Mouse (Mus musculus) intestine, embryonic 15.5 days (tissue): ENCODE data around the gene Ptgr1. TPM values are rescaled to one million over a fixed set of nuclear protein-coding genes. Genes with fewer than 3 reads are reported as not detected.

ENCODE experiments used
- ATAC-seq: fragments of 200-750 bp; cut with Nextera tagmentation; 2 replicates; pipeline ENCODE4 v1.8.0; 2017; ENCODE audit warnings: moderate TSS enrichment, moderate library complexity
- H3K27ac ChIP-seq: fragments of 300-500 bp; sonication (generic); 2 replicates; pipeline ENCODE4 v1.5.1; 2015; ENCODE audit warnings: mild to moderate bottlenecking, inconsistent platforms
- H3K27me3 ChIP-seq: fragments of 300-500 bp; sonication (generic); replicated peaks from 2 replicates; pipeline ENCODE4 v1.6.1; 2015; ENCODE audit warnings: inconsistent platforms
- H3K36me3 ChIP-seq: fragments of 300-500 bp; sonication (generic); 2 replicates; pipeline ENCODE4 v1.6.1; 2015; ENCODE audit warnings: inconsistent platforms
- H3K4me1 ChIP-seq: fragments of 300-500 bp; sonication (generic); replicated peaks from 2 replicates; pipeline ENCODE4 v1.6.1; 2015; ENCODE audit warnings: inconsistent platforms
- H3K4me2 ChIP-seq: fragments of 300-500 bp; sonication (generic); replicated peaks from 2 replicates; pipeline ENCODE4 v1.6.1; 2015; ENCODE audit warnings: mild to moderate bottlenecking, inconsistent platforms
- H3K4me3 ChIP-seq: fragments of 300-500 bp; sonication (generic); replicated peaks from 2 replicates; pipeline ENCODE4 v1.5.1; 2015; ENCODE audit warnings: inconsistent platforms
- H3K9ac ChIP-seq: fragments of 300-500 bp; sonication (generic); 2 replicates; pipeline ENCODE4 v1.6.1; 2015; ENCODE audit warnings: inconsistent platforms
- H3K9me3 ChIP-seq: fragments of 300-500 bp; sonication (generic); 2 replicates; pipeline ENCODE4 v1.6.1; 2016; ENCODE audit warnings: inconsistent platforms
- WGBS: fragments of 180-500 bp; shearing (Covaris S2); methylation state at CpG from one replicate; pipeline ENCODE4 v1.1.7; 2015; 5-methylcytosine and 5-hydroxymethylcytosine counted together
- polyA plus RNA-seq: library from polyadenylated mRNA; unstranded; fragments of >200 nt; fragmentation: Nextera tagmentation; extraction: Ambion mirVana; gene quantifications from 2 replicates; pipeline ENCODE4 v1.2.1, GENCODE M21; 2015

Ptgr1 gene
- polyA plus RNA-seq, 1 experiment from 2014 or later = 39.2 TPM

DNA sequence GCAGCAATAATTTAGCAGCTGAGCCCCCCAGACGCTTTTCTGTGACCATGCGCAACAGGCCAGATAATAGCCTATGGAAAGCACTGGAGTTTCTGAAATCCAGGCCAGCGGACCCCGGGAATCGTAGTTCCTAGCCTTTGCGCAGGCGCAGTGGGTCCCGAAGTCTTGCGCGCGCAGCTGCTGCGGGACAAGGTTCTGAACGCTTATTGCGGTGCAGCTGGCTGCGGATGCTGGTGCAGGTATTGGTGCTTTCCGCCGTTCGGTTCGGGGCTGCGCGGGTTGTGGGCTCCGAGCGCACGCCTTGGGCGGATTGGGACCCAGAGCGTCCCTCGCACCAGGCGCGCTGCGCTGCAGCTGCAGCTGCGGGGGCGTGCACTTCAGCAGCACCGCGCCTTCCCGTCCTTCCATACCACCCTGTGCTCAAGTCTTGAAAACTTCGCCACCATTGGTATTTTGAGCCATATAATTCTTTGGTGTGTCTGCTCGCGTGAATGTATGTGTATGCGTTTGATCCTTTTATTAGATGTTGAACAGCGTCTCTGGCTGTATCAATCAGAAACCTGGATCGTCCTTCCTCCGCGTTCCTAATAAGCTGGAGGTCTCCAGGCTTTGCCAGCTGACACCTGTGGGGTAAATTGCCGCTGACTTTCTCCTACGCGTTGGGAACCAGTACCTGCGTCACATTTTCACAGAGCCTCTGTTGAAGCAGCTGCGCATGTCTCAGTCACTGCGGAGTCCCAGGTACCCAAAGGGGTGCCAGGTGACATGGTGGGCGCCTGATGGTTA, 43.3 kb downstream of the Ptgr1 start, which contains the start of gene Zkscan16:
Gene Zkscan16, plus strand, starts transcription at position 209 of the 786 bp plus-strand sequence.
- no peak within 1 kb of the TSS for H3K27ac ChIP-seq
- H3K9ac ChIP-seq = peak within 1 kb of the TSS; percentile 56
- H3K4me2 ChIP-seq = peak within 1 kb of the TSS; percentile 78
- peak within 1 kb of the TSS; percentile 67 for H3K4me3 ChIP-seq
- H3K9me3 ChIP-seq = no peaks in the 10 kb centered on the region
- no peaks in the 10 kb centered on the region for H3K27me3 ChIP-seq
- WGBS = under 1% methylated on average over 50 of the region's 50 CpGs
- ATAC-seq = peak; percentile 86
- H3K36me3 ChIP-seq = no peaks in the 10 kb centered on the region
- H3K4me1 ChIP-seq = no peaks in the 10 kb centered on the region; the same call in 1 of the 2 replicates

DNA sequence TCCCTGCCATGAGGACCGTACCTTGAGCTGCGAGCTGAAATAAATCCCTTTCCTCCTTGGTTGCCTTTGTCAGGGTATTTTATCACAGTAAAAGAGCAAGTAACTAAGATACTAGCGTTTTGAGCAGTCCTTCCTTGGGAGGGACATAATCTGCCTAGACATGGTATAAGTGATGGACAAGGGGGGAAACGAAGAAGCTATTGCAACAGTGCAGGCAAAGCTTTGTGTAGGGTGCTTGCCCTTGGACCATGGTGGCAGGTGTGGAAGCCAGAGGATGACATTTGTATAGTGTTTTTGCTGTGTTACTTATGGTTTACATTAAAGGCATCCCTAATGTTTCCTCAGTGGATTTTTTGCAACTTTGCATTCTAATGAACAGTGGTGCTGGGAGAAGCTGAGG, 44.0 kb downstream of the Ptgr1 start:
- peak; percentile 16 for ATAC-seq
- H3K9me3 ChIP-seq = no peaks in the 10 kb centered on the region

DNA sequence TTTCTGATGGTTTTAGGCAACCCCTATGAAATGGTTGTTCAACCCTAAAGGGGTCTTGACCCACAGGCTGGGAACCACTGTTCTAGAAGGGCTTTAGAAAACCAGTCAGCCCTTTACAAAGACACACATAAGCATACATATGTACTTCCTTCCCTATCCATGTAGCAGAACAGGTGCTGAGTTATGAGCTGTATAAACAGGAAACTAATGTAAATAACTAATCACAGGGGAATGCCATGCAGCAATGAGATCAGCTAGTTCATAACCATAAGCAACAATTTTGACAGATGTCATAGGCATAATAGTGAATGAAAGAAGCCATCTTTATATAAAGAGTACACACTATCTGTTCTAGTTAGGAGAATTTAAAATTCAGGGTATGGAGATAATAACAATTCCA, 45.3 kb downstream of the Ptgr1 start:
- no peak overlapping the region for H3K27ac ChIP-seq
- H3K9ac ChIP-seq = no peak overlapping the region
- no peak overlapping the region for H3K4me2 ChIP-seq
- H3K27me3 ChIP-seq = no peaks in the 10 kb centered on the region
- H3K4me1 ChIP-seq = no peaks in the 10 kb centered on the region; the same call in 1 of the 2 replicates
- no peaks in the 10 kb centered on the region for H3K9me3 ChIP-seq
- no peak overlapping the region for H3K4me3 ChIP-seq
- ATAC-seq = no peak
- no peaks in the 10 kb centered on the region for H3K36me3 ChIP-seq

More for the DNA sequence above, 44.0 kb downstream of the Ptgr1 start:
- no peak overlapping the region; the same call in 1 of the 2 replicates for H3K9ac ChIP-seq
- WGBS = 86% methylated on average over 4 of the region's 4 CpGs
- peak overlapping the region; percentile 67 for H3K4me3 ChIP-seq
- no peaks in the 10 kb centered on the region for H3K36me3 ChIP-seq
- no peaks in the 10 kb centered on the region for H3K27me3 ChIP-seq
- no peaks in the 10 kb centered on the region; the same call in 1 of the 2 replicates for H3K4me1 ChIP-seq
- no peak overlapping the region for H3K27ac ChIP-seq
- peak overlapping the region; percentile 78 for H3K4me2 ChIP-seq

DNA sequence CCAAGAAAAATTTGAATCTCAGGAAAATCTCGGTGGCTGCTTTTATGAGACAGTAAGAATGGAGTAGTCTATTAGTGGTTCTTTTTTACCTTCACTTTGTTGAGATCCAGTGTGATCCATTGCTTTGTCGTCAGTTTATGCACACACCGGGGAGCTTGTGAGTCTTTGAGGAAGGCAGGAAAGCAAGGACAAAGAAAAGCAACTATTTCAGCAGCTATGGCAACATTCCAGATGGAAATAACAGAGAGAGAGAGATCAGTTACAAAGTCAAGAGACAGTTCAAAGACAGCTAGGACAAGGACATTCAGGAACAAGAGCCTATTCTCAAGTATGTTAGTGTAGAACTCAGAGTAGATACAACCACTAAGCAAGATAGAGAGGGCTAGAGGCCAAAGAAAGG, 51.1 kb downstream of the Ptgr1 start:
- Histone ChIP-seq H3K27ac (no peak overlapping the region), H3K4me3 (no peak overlapping the region), H3K4me2 (no peak overlapping the region), H3K27me3 (no peaks in the 10 kb centered on the region), H3K4me1 (0 out of 2 replicates have a peak, but pooled peaks cover 2% of the 10 kb centered on the region), H3K36me3 (no peaks in the 10 kb centered on the region), H3K9ac (no peak overlapping the region), H3K9me3 (no peaks in the 10 kb centered on the region)
- WGBS = 73% methylated on average over 3 of the region's 3 CpGs
- ATAC-seq = no peak

DNA sequence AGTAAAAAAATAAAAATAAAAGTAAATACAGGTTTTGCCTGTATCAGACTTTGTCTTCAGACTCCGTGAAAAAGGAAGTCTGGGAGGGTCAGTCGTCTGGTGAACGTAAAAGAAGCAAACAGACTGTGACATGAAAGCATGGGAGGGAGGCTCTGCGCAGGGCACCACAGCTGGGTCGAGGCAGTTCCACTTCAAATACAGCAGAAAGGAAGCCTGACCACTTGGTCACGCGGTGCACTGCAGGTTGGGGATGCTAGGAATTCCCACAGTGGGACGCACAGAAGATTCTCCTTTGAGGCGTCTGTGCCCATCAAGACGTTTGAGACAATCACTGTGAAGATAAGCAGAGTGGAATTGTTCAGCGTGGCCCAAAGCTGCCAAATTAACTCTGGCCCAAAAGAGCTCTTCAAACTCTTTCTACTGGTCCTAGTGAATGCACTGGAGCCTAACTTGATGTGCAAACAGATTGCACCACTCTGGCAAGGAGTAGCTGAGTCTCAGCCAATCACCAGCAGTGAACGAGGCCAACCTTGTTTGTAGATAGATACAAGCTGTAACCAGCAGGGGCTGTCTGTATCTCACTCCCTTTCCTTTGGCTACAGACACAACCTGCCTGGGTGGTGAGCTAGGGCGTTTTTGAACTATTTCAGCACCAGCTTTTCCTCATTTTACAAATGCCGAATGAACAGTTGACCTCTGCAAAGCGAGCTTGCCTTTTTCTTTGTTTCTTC, 52.0 kb downstream of the Ptgr1 start:
- Histone ChIP-seq H3K4me3 (no peak overlapping the region), H3K9ac (no peak overlapping the region), H3K27me3 (no peaks in the 10 kb centered on the region), H3K4me1 (0 out of 2 replicates have a peak, but pooled peaks cover 2% of the 10 kb centered on the region), H3K4me2 (peak overlapping the region; percentile 15), H3K36me3 (no peaks in the 10 kb centered on the region), H3K27ac (no peak overlapping the region), H3K9me3 (no peaks in the 10 kb centered on the region)
- 21% methylated on average over 15 of the region's 15 CpGs for WGBS
- ATAC-seq = peak; percentile 81

DNA sequence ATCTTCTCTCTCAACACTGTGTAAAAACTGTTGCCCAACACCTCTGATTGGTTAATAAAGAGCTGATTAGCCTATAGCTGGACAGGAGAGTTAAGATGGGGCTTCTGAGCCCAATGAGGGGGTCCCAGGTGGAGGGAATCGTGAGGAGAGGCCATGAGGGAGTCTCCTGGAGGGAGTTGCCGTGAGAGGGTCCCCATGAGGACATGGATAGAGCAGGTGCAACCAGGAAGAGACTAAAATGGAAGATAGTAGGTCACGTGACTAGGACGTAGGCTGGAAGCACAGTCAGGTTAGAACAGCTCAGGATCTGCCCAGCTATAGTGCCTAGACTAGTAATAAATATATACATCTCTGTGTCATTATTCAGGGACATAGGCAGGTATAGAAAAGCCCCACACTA, 52.6 kb downstream of the Ptgr1 start:
- 75% methylated on average over 4 of the region's 4 CpGs for WGBS
- no peaks in the 10 kb centered on the region for H3K9me3 ChIP-seq
- H3K4me1 ChIP-seq = 0 out of 2 replicates have a peak, but pooled peaks cover 2% of the 10 kb centered on the region
- ATAC-seq = no peak
- H3K4me2 ChIP-seq = no peak overlapping the region
- H3K4me3 ChIP-seq = no peak overlapping the region
- no peak overlapping the region for H3K27ac ChIP-seq
- H3K36me3 ChIP-seq = no peaks in the 10 kb centered on the region
- H3K27me3 ChIP-seq = no peaks in the 10 kb centered on the region
- no peak overlapping the region for H3K9ac ChIP-seq

DNA sequence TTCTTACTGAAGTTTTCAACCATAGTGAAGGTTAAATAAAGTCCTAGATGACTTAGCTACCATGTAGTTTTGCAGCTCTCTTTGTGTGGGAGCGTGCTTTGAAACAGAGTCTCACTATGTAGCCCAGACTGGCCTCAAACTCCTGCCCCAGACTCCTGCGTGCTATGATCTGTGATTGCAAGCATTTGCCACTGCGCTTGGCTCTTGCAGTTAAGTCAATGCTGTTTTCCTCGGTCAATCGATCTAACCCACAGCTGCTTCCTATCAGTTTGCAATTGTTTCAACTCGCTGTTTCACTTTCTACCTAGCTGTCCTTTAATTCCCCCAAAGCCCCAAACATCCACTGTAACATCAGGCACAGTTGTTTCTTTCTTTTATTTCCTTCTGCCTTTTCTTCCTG, 54.4 kb downstream of the Ptgr1 start:
- H3K9ac ChIP-seq = no peak overlapping the region
- no peak overlapping the region for H3K4me2 ChIP-seq
- no peak for ATAC-seq
- WGBS = 75% methylated on average over 6 of the region's 6 CpGs
- H3K27ac ChIP-seq = no peak overlapping the region
- H3K4me3 ChIP-seq = no peak overlapping the region
- H3K27me3 ChIP-seq = no peaks in the 10 kb centered on the region
- H3K4me1 ChIP-seq = 0 out of 2 replicates have a peak, but pooled peaks cover 2% of the 10 kb centered on the region
- no peaks in the 10 kb centered on the region for H3K36me3 ChIP-seq
- H3K9me3 ChIP-seq = no peaks in the 10 kb centered on the region

DNA sequence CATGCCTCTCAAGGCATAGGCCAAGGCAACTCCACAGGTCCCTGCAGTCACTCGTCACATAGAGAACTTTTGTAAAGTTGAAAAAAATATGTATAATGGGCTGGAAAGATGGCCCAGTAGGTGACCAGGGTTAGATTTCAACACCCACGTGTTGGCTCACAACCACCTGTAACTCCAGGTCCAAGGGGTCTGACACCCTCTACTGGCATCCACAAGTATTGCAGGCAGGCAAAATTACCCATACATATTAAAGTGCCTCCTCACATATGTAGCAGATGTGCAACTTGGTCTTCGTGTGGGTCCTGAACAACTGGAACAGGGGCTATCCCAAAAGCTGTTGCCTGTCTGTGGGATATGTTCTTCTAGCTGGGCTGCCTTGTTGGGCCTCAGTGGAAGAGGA, 59.3 kb downstream of the Ptgr1 start:
- H3K4me2 ChIP-seq = no peak overlapping the region
- 67% methylated on average over 3 of the region's 3 CpGs for WGBS
- H3K27ac ChIP-seq = no peak overlapping the region
- H3K9ac ChIP-seq = no peak overlapping the region
- no peaks in the 10 kb centered on the region for H3K27me3 ChIP-seq
- H3K4me3 ChIP-seq = no peak overlapping the region
- no peaks in the 10 kb centered on the region for H3K36me3 ChIP-seq
- no peaks in the 10 kb centered on the region for H3K4me1 ChIP-seq
- ATAC-seq = no peak
- no peaks in the 10 kb centered on the region for H3K9me3 ChIP-seq

DNA sequence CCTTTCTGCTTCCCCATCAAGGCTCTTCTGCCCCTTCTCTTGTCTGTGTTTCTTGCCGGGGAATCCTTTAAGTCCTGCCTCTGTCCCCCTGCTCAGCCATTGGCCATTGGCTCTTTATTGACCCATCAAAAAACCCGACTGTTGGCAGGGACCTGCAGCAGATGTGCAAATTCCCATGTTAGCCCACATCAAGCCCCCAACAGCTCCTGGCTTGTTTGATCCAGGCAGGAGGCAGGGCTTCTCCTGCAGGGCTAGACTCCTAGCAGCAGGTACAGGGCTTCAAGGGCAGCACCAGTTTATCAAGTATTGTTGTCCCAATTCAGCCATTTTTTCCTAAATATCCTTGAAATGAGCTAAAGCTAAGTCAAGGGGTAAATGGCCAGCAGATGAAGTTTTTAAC, 60.8 kb downstream of the Ptgr1 start:
- no peak overlapping the region for H3K4me2 ChIP-seq
- no peaks in the 10 kb centered on the region for H3K27me3 ChIP-seq
- H3K27ac ChIP-seq = no peak overlapping the region
- H3K36me3 ChIP-seq = no peaks in the 10 kb centered on the region
- H3K9ac ChIP-seq = no peak overlapping the region
- H3K4me1 ChIP-seq = no peaks in the 10 kb centered on the region
- WGBS = 18% methylated on average over 2 of the region's 2 CpGs
- peak; percentile 70 for ATAC-seq
- no peak overlapping the region for H3K4me3 ChIP-seq
- no peaks in the 10 kb centered on the region for H3K9me3 ChIP-seq

DNA sequence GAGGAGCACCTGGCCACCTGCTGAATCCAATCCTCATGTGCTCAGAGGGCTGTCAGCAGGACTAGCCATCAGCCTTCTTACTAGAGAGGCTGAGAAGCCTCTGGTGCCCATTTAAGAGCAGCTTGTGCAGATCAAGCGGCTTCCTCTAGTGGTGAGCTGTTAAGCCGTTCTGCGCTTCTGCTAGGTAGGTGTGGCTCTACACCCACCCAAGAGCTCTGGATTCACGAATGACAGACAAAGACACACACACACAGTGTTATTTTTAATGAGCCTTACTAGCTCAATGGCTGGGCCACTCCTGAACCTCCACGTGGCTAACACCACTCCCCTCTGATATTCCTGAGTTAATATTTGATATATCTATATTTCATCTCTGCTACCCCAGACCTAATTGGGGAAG, 61.3 kb downstream of the Ptgr1 start:
- Histone ChIP-seq H3K9ac (no peak overlapping the region), H3K36me3 (no peaks in the 10 kb centered on the region), H3K4me1 (no peaks in the 10 kb centered on the region), H3K4me3 (no peak overlapping the region), H3K4me2 (no peak overlapping the region), H3K9me3 (no peaks in the 10 kb centered on the region), H3K27ac (no peak overlapping the region), H3K27me3 (no peaks in the 10 kb centered on the region)
- WGBS = 35% methylated on average over 5 of the region's 5 CpGs
- peak; percentile 71 for ATAC-seq

DNA sequence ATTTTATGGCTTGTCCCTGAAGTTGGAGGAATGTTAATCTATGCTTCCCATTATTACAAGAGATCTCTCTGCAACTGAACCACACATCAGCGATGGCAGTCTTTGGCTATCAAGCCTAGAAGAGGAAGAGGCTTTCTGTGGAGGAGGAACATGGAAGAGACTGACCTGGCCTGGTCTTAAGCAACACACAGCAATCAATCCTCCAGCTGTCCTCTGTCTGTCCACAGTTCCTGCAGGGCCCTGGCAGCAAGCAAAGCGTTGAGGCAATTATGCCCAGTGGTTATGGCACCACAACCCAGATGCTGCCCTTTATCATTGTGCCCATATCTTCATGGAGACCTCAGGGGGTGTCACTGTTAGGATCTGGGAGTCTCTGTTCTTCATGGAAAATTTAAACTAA, 63.0 kb downstream of the Ptgr1 start:
- Histone ChIP-seq H3K27ac (no peak overlapping the region), H3K4me2 (no peak overlapping the region), H3K9ac (no peak overlapping the region), H3K4me1 (no peaks in the 10 kb centered on the region), H3K9me3 (no peaks in the 10 kb centered on the region), H3K36me3 (no peaks in the 10 kb centered on the region), H3K4me3 (no peak overlapping the region), H3K27me3 (no peaks in the 10 kb centered on the region)
- WGBS = 71% methylated on average over 2 of the region's 2 CpGs
- no peak for ATAC-seq
